Mouse (Mus musculus) intestine, embryonic 16.5 days (tissue): ENCODE data around the gene Arl2bp. TPM values are rescaled to one million over a fixed set of nuclear protein-coding genes. Genes with fewer than 3 reads are reported as not detected.
A peak's percentile ranks its signal among the peaks of the same experiment; 100 is the strongest.

ENCODE experiments used
- ATAC-seq: fragments of 200-750 bp; cut with Nextera tagmentation; 2 replicates; pipeline ENCODE4 v1.8.0; 2017; ENCODE audit warnings: moderate TSS enrichment, moderate library complexity
- H3K27ac ChIP-seq: fragments of 300-500 bp; sonication (generic); 2 replicates; pipeline ENCODE4 v1.5.1; 2014; ENCODE audit warnings: mild to moderate bottlenecking, low read length
- H3K27me3 ChIP-seq: fragments of 300-500 bp; sonication (generic); replicated peaks from 2 replicates; pipeline ENCODE4 v1.6.1; 2014; ENCODE audit warnings: low read length, control low read depth, mixed read lengths; ENCODE audit not compliant: control insufficient read depth, insufficient read depth
- H3K36me3 ChIP-seq: fragments of 300-500 bp; sonication (generic); 2 replicates; pipeline ENCODE4 v1.6.1; 2014; ENCODE audit warnings: low read length, control low read depth; ENCODE audit not compliant: control insufficient read depth, insufficient read depth
- H3K4me1 ChIP-seq: fragments of 300-500 bp; sonication (generic); 2 replicates; pipeline ENCODE4 v1.6.1; 2014; ENCODE audit warnings: low read length, control low read depth, mixed read lengths; ENCODE audit not compliant: control insufficient read depth, insufficient read depth
- H3K4me2 ChIP-seq: fragments of 300-500 bp; sonication (generic); 2 replicates; pipeline ENCODE4 v1.6.1; 2014; ENCODE audit warnings: low read depth, low read length, control low read depth
- H3K4me3 ChIP-seq: fragments of 300-500 bp; sonication (generic); 2 replicates; pipeline ENCODE4 v1.5.1; 2014; ENCODE audit warnings: mild to moderate bottlenecking, low read length
- H3K9ac ChIP-seq: fragments of 300-500 bp; sonication (generic); 2 replicates; pipeline ENCODE4 v1.6.1; 2014; ENCODE audit warnings: low read depth, low read length
- H3K9me3 ChIP-seq: fragments of 300-500 bp; sonication (generic); 2 replicates; pipeline ENCODE4 v1.6.1; 2016; ENCODE audit warnings: low read length, control low read depth; ENCODE audit not compliant: control insufficient read depth
- WGBS: fragments of 180-500 bp; shearing (Covaris S2); extraction: QIAGEN DNeasy Blood & Tissue Kit; methylation state at CpG from one replicate; pipeline ENCODE4 v1.1.7; 2014; 5-methylcytosine and 5-hydroxymethylcytosine counted together
- polyA plus RNA-seq: library from polyadenylated mRNA; unstranded; fragments of >200 nt; fragmentation: Nextera tagmentation; extraction: Ambion mirVana; gene quantifications from 2 replicates; pipeline ENCODE4 v1.2.1, GENCODE M21; 2015

Arl2bp gene
- polyA plus RNA-seq, 1 experiment from 2014 or later = 104 TPM

GRCm38 (mm10) chr8:94711160-94711718 lies 44.8 kb downstream of the Arl2bp start:
- Histone ChIP-seq H3K27ac (peak overlapping the region; percentile 57; the same call in 1 of the 2 replicates), H3K9ac (0 out of 2 replicates have a peak overlapping the region, but pooled peaks have one; percentile 21)

GRCm38 (mm10) chr8:94714556-94714955 lies 48.2 kb downstream of the Arl2bp start:
- Histone ChIP-seq H3K9me3 (no peaks in the 10 kb centered on the region), H3K4me3 (no peak overlapping the region), H3K9ac (no peak overlapping the region), H3K4me2 (no peak overlapping the region), H3K4me1 (no peaks in the 10 kb centered on the region), H3K27ac (no peak overlapping the region), H3K27me3 (no peaks in the 10 kb centered on the region), H3K36me3 (no peaks in the 10 kb centered on the region)
- 54% methylated on average over 5 of the region's 5 CpGs for WGBS
- ATAC-seq = no peak

More at GRCm38 (mm10) chr8:94711160-94711718, 44.8 kb downstream of the Arl2bp start:
- ATAC-seq = no peak
- Histone ChIP-seq H3K36me3 (no peaks in the 10 kb centered on the region), H3K27me3 (no peaks in the 10 kb centered on the region), H3K4me3 (no peak overlapping the region), H3K4me1 (0 out of 2 replicates have a peak, but pooled peaks cover 5% of the 10 kb centered on the region), H3K4me2 (no peak overlapping the region), H3K9me3 (no peaks in the 10 kb centered on the region)
- WGBS = 52% methylated on average over 5 of the region's 5 CpGs

- WGBS = 83% methylated on average over 3 of the region's 3 CpGs
- Histone ChIP-seq H3K27ac (no peak overlapping the region), H3K27me3 (no peaks in the 10 kb centered on the region), H3K36me3 (no peaks in the 10 kb centered on the region), H3K4me2 (no peak overlapping the region), H3K4me3 (no peak overlapping the region), H3K9me3 (no peaks in the 10 kb centered on the region), H3K4me1 (no peaks in the 10 kb centered on the region), H3K9ac (no peak overlapping the region)
- no peak for ATAC-seq
These were observed 49.5 kb downstream of the Arl2bp start for GRCm38 (mm10) chr8:94715871-94716270.

GRCm38 (mm10) chr8:94716841-94717240 lies 50.4 kb downstream of the Arl2bp start:
- Histone ChIP-seq H3K36me3 (no peaks in the 10 kb centered on the region), H3K4me3 (no peak overlapping the region), H3K4me1 (no peaks in the 10 kb centered on the region), H3K9me3 (no peaks in the 10 kb centered on the region), H3K27me3 (no peaks in the 10 kb centered on the region), H3K27ac (no peak overlapping the region), H3K4me2 (no peak overlapping the region), H3K9ac (no peak overlapping the region)
- ATAC-seq = no peak
- WGBS = 60% methylated on average over 1 of the region's 1 CpGs

Other genes with a start within 250 kb of the Arl2bp start
- gene Nlrc5, start 232.2 kb upstream of the Arl2bp start, polyA plus RNA-seq = 0.27 and 0.43 TPM in 2 replicates
- gene Cpne2, start 133.6 kb upstream of the Arl2bp start, polyA plus RNA-seq = 5.7 and 6.4 TPM in 2 replicates
- 27.9 and 29.5 TPM in 2 replicates for gene Rspry1, start 64.7 kb upstream of the Arl2bp start, polyA plus RNA-seq
- gene Fam192a, start 64.6 kb upstream of the Arl2bp start, polyA plus RNA-seq = 50.7 and 56.4 TPM in 2 replicates
- 55.6 and 64.0 TPM in 2 replicates for gene Pllp, start 29.7 kb downstream of the Arl2bp start, polyA plus RNA-seq
- gene Ccl22, start 79.0 kb downstream of the Arl2bp start, polyA plus RNA-seq = 0.10 TPM in 1 of 2 replicates, not detected in the other
- gene Cx3cl1, start 105.4 kb downstream of the Arl2bp start, polyA plus RNA-seq = 34.7 and 47.2 TPM in 2 replicates
- 0.29 and 1.3 TPM in 2 replicates for gene Ccl17, start 143.9 kb downstream of the Arl2bp start, polyA plus RNA-seq
- gene Coq9, start 171.7 kb downstream of the Arl2bp start, polyA plus RNA-seq = 142 and 145 TPM in 2 replicates
- gene Ciapin1, start 171.8 kb downstream of the Arl2bp start, polyA plus RNA-seq = 79.1 and 90.1 TPM in 2 replicates
- gene Polr2c, start 190.8 kb downstream of the Arl2bp start, polyA plus RNA-seq = 117 and 133 TPM in 2 replicates
- 49.6 and 51.5 TPM in 2 replicates for gene Dok4, start 209.7 kb downstream of the Arl2bp start, polyA plus RNA-seq